Mouse (Mus musculus): ENCODE data around the gene Ifna7. TPM values are rescaled to one million over a fixed set of nuclear protein-coding genes. Genes with fewer than 3 reads are reported as not detected.
"Not testable (repeated sequence)": the region's sequence is repeated elsewhere in the genome, so short reads cannot be mapped to it uniquely, and the experiment has no call there.

Ifna7 gene
- polyA plus RNA-seq, 1 experiment from 2014 or later, result not detected

DNA sequence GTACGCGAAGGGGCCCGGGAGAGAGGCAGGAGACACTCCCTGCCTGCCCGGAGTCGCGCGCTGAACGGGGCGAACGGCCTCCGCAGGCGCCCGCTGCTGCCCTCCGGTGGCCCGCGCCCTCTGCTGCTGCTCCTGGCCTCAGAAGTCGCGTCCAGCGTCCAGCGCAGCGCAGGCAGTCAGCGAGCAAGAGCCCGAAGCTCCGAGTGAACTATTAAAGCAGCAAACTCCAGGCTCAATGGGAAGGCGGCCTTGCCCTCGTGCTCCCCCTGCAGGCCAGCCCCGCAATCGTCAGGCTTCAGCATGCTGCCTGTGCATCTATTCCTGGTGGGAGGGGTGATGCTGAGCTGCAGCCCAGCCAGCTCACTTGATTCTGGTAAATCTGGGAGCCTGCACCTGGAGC is 24.8 kb upstream of the Ifna7 start, which contains the start of gene Gm13278:
Gene Gm13278 (plus strand): TSS at position 301 of the 400 bp plus-strand sequence.
- H3K27me3 ChIP-seq (ENCODE audit: control insufficient read depth, insufficient read depth, low read length); H3K4me1 ChIP-seq (replicated peaks; ENCODE audit: control insufficient read depth, insufficient read depth, low read length): not testable (repeated sequence)
- no CpG with 5 or more reads among the region's 28 CpGs for WGBS

DNA sequence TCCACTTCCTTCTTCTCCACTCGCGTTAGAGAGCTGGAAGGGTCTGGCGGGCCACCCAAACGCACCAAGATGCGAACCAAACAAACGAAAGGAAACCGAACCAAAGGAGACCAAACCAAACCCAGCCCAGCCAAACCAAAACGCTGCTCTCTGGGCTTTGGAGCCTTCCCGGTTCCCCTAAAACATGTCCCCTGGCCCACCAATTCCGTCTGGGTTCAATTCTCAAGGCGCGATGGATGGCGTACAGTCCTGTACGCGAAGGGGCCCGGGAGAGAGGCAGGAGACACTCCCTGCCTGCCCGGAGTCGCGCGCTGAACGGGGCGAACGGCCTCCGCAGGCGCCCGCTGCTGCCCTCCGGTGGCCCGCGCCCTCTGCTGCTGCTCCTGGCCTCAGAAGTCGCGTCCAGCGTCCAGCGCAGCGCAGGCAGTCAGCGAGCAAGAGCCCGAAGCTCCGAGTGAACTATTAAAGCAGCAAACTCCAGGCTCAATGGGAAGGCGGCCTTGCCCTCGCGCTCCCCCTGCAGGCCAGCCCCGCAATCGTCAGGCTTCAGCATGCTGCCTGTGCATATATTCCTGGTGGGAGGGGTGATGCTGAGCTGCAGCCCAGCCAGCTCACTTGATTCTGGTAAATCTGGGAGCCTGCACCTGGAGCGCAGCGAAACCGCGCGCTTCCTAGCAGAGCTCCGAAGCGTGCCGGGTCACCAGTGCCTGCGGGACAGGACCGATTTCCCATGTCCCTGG is 21.9 kb upstream of the Ifna7 start, which contains the start of gene Gm13275:
Gene Gm13275 (plus strand): TSS at position 552 of the 740 bp plus-strand sequence.
- H3K4me3 ChIP-seq (ENCODE audit: low read depth, low read length); H3K9me3 ChIP-seq (ENCODE audit: control insufficient read depth, low read length); DNase-seq (ENCODE audit: low spot score); H3K36me3 ChIP-seq (ENCODE audit: control insufficient read depth, insufficient read depth, low read length); H3K4me1 ChIP-seq (replicated peaks; ENCODE audit: control insufficient read depth, insufficient read depth, low read length); H3K27me3 ChIP-seq (ENCODE audit: control insufficient read depth, insufficient read depth, low read length); H3K9ac ChIP-seq (ENCODE audit: low read length); H3K27ac ChIP-seq (ENCODE audit: low read depth, low read length); ATAC-seq (replicated peaks; ENCODE audit: low FRiP score); H3K4me2 ChIP-seq (ENCODE audit: low read depth, low read length, severe bottlenecking): not testable (repeated sequence)
- WGBS, result 0% methylated on average over 7 of the region's 52 CpGs

More for the DNA sequence above, 24.8 kb upstream of the Ifna7 start, which contains the start of gene Gm13278:
- not testable (repeated sequence) for H3K9ac ChIP-seq (ENCODE audit: low read length); H3K4me3 ChIP-seq (ENCODE audit: low read depth, low read length); H3K9me3 ChIP-seq (ENCODE audit: control insufficient read depth, low read length); ATAC-seq (replicated peaks; ENCODE audit: low FRiP score); H3K36me3 ChIP-seq (ENCODE audit: control insufficient read depth, insufficient read depth, low read length); H3K4me2 ChIP-seq (ENCODE audit: low read depth, low read length, severe bottlenecking); H3K27ac ChIP-seq (ENCODE audit: low read depth, low read length); DNase-seq (ENCODE audit: low spot score)

DNA sequence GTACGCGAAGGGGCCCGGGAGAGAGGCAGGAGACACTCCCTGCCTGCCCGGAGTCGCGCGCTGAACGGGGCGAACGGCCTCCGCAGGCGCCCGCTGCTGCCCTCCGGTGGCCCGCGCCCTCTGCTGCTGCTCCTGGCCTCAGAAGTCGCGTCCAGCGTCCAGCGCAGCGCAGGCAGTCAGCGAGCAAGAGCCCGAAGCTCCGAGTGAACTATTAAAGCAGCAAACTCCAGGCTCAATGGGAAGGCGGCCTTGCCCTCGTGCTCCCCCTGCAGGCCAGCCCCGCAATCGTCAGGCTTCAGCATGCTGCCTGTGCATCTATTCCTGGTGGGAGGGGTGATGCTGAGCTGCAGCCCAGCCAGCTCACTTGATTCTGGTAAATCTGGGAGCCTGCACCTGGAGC is 18.9 kb upstream of the Ifna7 start, which contains the start of gene Gm13279:
Gene Gm13279 (plus strand): TSS at position 301 of the 400 bp plus-strand sequence.
- WGBS, result no CpG with 5 or more reads among the region's 28 CpGs
- H3K4me1 ChIP-seq (replicated peaks; ENCODE audit: control insufficient read depth, insufficient read depth, low read length), result not testable (repeated sequence)

DNA sequence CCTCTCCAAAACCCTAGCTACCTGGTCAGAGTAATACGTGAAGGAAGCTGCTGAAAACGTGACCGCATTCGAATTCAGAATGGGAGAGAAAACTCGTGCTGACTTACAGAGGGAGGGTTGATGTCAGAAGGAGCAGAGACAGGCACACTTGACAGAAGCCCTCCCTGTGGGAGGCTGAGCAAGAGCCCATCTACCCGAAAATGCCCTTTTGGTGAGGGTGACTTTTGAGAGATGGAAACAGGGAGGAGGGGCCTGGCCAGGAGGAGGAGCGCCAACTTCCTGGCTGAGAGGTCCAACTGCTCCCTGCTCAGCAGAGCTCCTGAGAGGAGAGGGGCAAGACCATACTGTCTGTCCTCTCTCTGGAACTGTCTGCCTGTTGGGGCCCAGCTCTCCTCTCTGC is 16.7 kb upstream of the Ifna7 start, which contains the start of gene Gm13285:
Gene Gm13285 (plus strand): TSS at position 301 of the 400 bp plus-strand sequence.
- H3K27ac ChIP-seq (ENCODE audit: low read depth, low read length); H3K4me2 ChIP-seq (ENCODE audit: low read depth, low read length, severe bottlenecking); ATAC-seq (replicated peaks; ENCODE audit: low FRiP score); H3K4me3 ChIP-seq (ENCODE audit: low read depth, low read length); H3K9me3 ChIP-seq (ENCODE audit: control insufficient read depth, low read length); H3K36me3 ChIP-seq (ENCODE audit: control insufficient read depth, insufficient read depth, low read length); H3K4me1 ChIP-seq (replicated peaks; ENCODE audit: control insufficient read depth, insufficient read depth, low read length); DNase-seq (ENCODE audit: low spot score); H3K27me3 ChIP-seq (ENCODE audit: control insufficient read depth, insufficient read depth, low read length); H3K9ac ChIP-seq (ENCODE audit: low read length): not testable (repeated sequence)
- 0% methylated on average over 3 of the region's 7 CpGs for WGBS

More for the DNA sequence above, 18.9 kb upstream of the Ifna7 start, which contains the start of gene Gm13279:
- H3K27me3 ChIP-seq (ENCODE audit: control insufficient read depth, insufficient read depth, low read length); H3K4me2 ChIP-seq (ENCODE audit: low read depth, low read length, severe bottlenecking); ATAC-seq (replicated peaks; ENCODE audit: low FRiP score); H3K4me3 ChIP-seq (ENCODE audit: low read depth, low read length); H3K27ac ChIP-seq (ENCODE audit: low read depth, low read length); H3K36me3 ChIP-seq (ENCODE audit: control insufficient read depth, insufficient read depth, low read length); H3K9me3 ChIP-seq (ENCODE audit: control insufficient read depth, low read length); DNase-seq (ENCODE audit: low spot score); H3K9ac ChIP-seq (ENCODE audit: low read length): not testable (repeated sequence)

DNA sequence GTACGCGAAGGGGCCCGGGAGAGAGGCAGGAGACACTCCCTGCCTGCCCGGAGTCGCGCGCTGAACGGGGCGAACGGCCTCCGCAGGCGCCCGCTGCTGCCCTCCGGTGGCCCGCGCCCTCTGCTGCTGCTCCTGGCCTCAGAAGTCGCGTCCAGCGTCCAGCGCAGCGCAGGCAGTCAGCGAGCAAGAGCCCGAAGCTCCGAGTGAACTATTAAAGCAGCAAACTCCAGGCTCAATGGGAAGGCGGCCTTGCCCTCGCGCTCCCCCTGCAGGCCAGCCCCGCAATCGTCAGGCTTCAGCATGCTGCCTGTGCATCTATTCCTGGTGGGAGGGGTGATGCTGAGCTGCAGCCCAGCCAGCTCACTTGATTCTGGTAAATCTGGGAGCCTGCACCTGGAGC is 13.1 kb upstream of the Ifna7 start, which contains the start of gene Gm13287:
Gene Gm13287 (plus strand): TSS at position 301 of the 400 bp plus-strand sequence.
- H3K4me3 ChIP-seq (ENCODE audit: low read depth, low read length); H3K9me3 ChIP-seq (ENCODE audit: control insufficient read depth, low read length); H3K4me1 ChIP-seq (replicated peaks; ENCODE audit: control insufficient read depth, insufficient read depth, low read length); H3K27ac ChIP-seq (ENCODE audit: low read depth, low read length); ATAC-seq (replicated peaks; ENCODE audit: low FRiP score); H3K36me3 ChIP-seq (ENCODE audit: control insufficient read depth, insufficient read depth, low read length); H3K27me3 ChIP-seq (ENCODE audit: control insufficient read depth, insufficient read depth, low read length); DNase-seq (ENCODE audit: low spot score); H3K4me2 ChIP-seq (ENCODE audit: low read depth, low read length, severe bottlenecking); H3K9ac ChIP-seq (ENCODE audit: low read length): not testable (repeated sequence)
- WGBS, result no CpG with 5 or more reads among the region's 29 CpGs

DNA sequence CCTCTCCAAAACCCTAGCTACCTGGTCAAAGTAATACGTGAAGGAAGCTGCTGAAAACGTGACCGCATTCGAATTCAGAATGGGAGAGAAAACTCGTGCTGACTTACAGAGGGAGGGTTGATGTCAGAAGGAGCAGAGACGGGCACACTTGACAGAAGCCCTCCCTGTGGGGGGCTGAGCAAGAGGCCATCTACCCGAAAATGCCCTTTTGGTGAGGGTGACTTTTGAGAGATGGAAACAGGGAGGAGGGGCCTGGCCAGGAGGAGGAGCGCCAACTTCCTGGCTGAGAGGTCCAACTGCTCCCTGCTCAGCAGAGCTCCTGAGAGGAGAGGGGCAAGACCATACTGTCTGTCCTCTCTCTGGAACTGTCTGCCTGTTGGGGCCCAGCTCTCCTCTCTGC is 10.8 kb upstream of the Ifna7 start, which contains the start of gene Gm13288:
Gene Gm13288 (plus strand): TSS at position 301 of the 400 bp plus-strand sequence.
- not testable (repeated sequence) for H3K27ac ChIP-seq (ENCODE audit: low read depth, low read length); H3K27me3 ChIP-seq (ENCODE audit: control insufficient read depth, insufficient read depth, low read length); H3K4me3 ChIP-seq (ENCODE audit: low read depth, low read length); H3K9ac ChIP-seq (ENCODE audit: low read length); H3K36me3 ChIP-seq (ENCODE audit: control insufficient read depth, insufficient read depth, low read length); H3K9me3 ChIP-seq (ENCODE audit: control insufficient read depth, low read length); H3K4me1 ChIP-seq (replicated peaks; ENCODE audit: control insufficient read depth, insufficient read depth, low read length); ATAC-seq (replicated peaks; ENCODE audit: low FRiP score); DNase-seq (ENCODE audit: low spot score)
- peak within 1 kb of the TSS; percentile 27; the same call in 1 of the 2 replicates for H3K4me2 ChIP-seq (ENCODE audit: low read depth, low read length, severe bottlenecking)
- WGBS, result no CpG with 5 or more reads among the region's 8 CpGs

DNA sequence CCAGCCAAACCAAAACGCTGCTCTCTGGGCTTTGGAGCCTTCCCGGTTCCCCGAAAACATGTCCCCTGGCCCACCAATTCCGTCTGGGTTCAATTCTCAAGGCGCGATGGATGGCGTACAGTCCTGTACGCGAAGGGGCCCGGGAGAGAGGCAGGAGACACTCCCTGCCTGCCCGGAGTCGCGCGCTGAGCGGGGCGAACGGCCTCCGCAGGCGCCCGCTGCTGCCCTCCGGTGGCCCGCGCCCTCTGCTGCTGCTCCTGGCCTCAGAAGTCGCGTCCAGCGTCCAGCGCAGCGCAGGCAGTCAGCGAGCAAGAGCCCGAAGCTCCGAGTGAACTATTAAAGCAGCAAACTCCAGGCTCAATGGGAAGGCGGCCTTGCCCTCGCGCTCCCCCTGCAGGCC is 10.3 kb upstream of the Ifna7 start:
- not testable (repeated sequence) for H3K4me1 ChIP-seq (replicated peaks; ENCODE audit: control insufficient read depth, insufficient read depth, low read length); H3K27ac ChIP-seq (ENCODE audit: low read depth, low read length); H3K36me3 ChIP-seq (ENCODE audit: control insufficient read depth, insufficient read depth, low read length); H3K9ac ChIP-seq (ENCODE audit: low read length); ATAC-seq (replicated peaks; ENCODE audit: low FRiP score); H3K9me3 ChIP-seq (ENCODE audit: control insufficient read depth, low read length); H3K4me3 ChIP-seq (ENCODE audit: low read depth, low read length); DNase-seq (ENCODE audit: low spot score); H3K27me3 ChIP-seq (ENCODE audit: control insufficient read depth, insufficient read depth, low read length)
- H3K4me2 ChIP-seq (ENCODE audit: low read depth, low read length, severe bottlenecking), result peak overlapping the region; percentile 27; the same call in 1 of the 2 replicates
- 0% methylated on average over 11 of the region's 34 CpGs for WGBS

DNA sequence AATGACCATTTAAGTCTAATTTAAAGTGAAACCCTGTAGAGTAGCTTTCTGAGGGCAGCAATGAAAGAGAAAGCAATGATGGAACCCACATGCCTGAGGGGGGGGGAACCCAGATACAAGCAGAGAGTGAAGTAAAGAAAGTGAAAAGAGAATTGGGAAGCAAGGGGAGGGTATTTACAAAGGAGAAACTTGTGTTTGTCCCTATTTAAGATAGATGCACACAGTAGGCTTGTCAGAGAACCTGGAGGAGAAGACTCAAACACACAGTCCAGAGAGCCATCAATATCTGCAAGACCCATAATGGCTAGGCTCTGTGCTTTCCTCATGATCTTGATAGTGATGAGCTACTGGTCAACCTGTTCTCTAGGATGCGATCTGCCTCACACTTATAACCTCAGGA is 3.6 kb downstream of the Ifna7 start, which contains the start of gene Ifna11:
Gene Ifna11 (plus strand): TSS at position 301 of the 400 bp plus-strand sequence.
- no peaks in the 10 kb centered on the region for H3K9me3 ChIP-seq (ENCODE audit: control insufficient read depth, low read length)
- H3K36me3 ChIP-seq (ENCODE audit: control insufficient read depth, insufficient read depth, low read length), result no peaks in the 10 kb centered on the region
- H3K4me2 ChIP-seq (ENCODE audit: low read depth, low read length, severe bottlenecking), result no peak within 1 kb of the TSS
- ATAC-seq (replicated peaks; ENCODE audit: low FRiP score) (no peak), DNase-seq (ENCODE audit: low spot score) (no peak)
- no peaks in the 10 kb centered on the region for H3K4me1 ChIP-seq (replicated peaks; ENCODE audit: control insufficient read depth, insufficient read depth, low read length)
- no peak within 1 kb of the TSS for H3K27ac ChIP-seq (ENCODE audit: low read depth, low read length)
- 90% methylated on average over 1 of the region's 1 CpGs for WGBS
- H3K27me3 ChIP-seq (ENCODE audit: control insufficient read depth, insufficient read depth, low read length), result no peaks in the 10 kb centered on the region
- H3K9ac ChIP-seq (ENCODE audit: low read length), result no peak within 1 kb of the TSS
- H3K4me3 ChIP-seq (ENCODE audit: low read depth, low read length), result no peak within 1 kb of the TSS
